Mouse (Mus musculus): ENCODE measurements around the gene Cxcr2. TPM values are rescaled to one million over a fixed set of nuclear protein-coding genes. Genes with fewer than 3 reads are reported as not detected.
"Not testable (repeated sequence)": the region's sequence is repeated elsewhere in the genome, so short reads cannot be mapped to it uniquely, and the experiment has no call there.

Gene Cxcr2
- polyA plus RNA-seq, 2 experiments, result 0.13 TPM; not detected in 1

- H3K36me3 ChIP-seq (ENCODE audit: control insufficient read depth, insufficient read depth, low read length), result no peaks in the 10 kb centered on the region
- H3K9ac ChIP-seq (ENCODE audit: low read depth, low read length, severe bottlenecking), result no peak overlapping the region
- no peak for DNase-seq (ENCODE audit: low spot score)
- no peaks in the 10 kb centered on the region for H3K9me3 ChIP-seq (ENCODE audit: control insufficient read depth, low read length)
- H3K27me3 ChIP-seq (ENCODE audit: control insufficient read depth, insufficient read depth, low read length), result no peaks in the 10 kb centered on the region
- H3K4me1 ChIP-seq (ENCODE audit: control insufficient read depth, insufficient read depth, low read length), result no peaks in the 10 kb centered on the region
- H3K4me2 ChIP-seq (replicated peaks; ENCODE audit: low read depth, low read length, severe bottlenecking), result no peak overlapping the region
- TF ChIP-seq POLR2A (IDR thresholded peaks at IDR 0.05; ENCODE audit: borderline replicate concordance, extremely low read depth, insufficient read depth, insufficient read length), result no peak
- ATAC-seq (ENCODE audit: low FRiP score, low read depth), result no peak
- H3K27ac ChIP-seq (replicated peaks; ENCODE audit: low read depth, low read length), result no peak overlapping the region
- WGBS, result 78% methylated on average over 14 of the region's 14 CpGs
- no peak overlapping the region for H3K4me3 ChIP-seq (replicated peaks; ENCODE audit: low read length)
Measured at GRCm38 (mm10) chr1:74156381-74156910, 2.7 kb downstream of the Cxcr2 start.

- not testable (repeated sequence) for H3K9me3 ChIP-seq (ENCODE audit: control insufficient read depth, low read length); H3K4me2 ChIP-seq (replicated peaks; ENCODE audit: low read depth, low read length, severe bottlenecking); H3K27me3 ChIP-seq (ENCODE audit: control insufficient read depth, insufficient read depth, low read length); H3K36me3 ChIP-seq (ENCODE audit: control insufficient read depth, insufficient read depth, low read length); H3K27ac ChIP-seq (replicated peaks; ENCODE audit: low read depth, low read length); H3K4me1 ChIP-seq (ENCODE audit: control insufficient read depth, insufficient read depth, low read length); H3K9ac ChIP-seq (ENCODE audit: low read depth, low read length, severe bottlenecking); ATAC-seq (ENCODE audit: low FRiP score, low read depth); DNase-seq (ENCODE audit: low spot score); H3K4me3 ChIP-seq (replicated peaks; ENCODE audit: low read length)
- WGBS, result 83% methylated on average over 4 of the region's 5 CpGs
Measured at GRCm38 (mm10) chr1:74159613-74160012, 5.8 kb downstream of the Cxcr2 start.

GRCm38 (mm10) chr1:74160036-74160435, 6.2 kb downstream of the Cxcr2 start:
- H3K9me3 ChIP-seq (ENCODE audit: control insufficient read depth, low read length), result no peaks in the 10 kb centered on the region
- TF ChIP-seq POLR2A (IDR thresholded peaks at IDR 0.05; ENCODE audit: borderline replicate concordance, extremely low read depth, insufficient read depth, insufficient read length), result no peak
- ATAC-seq (ENCODE audit: low FRiP score, low read depth) (no peak), DNase-seq (ENCODE audit: low spot score) (no peak)
- H3K9ac ChIP-seq (ENCODE audit: low read depth, low read length, severe bottlenecking), result no peak overlapping the region
- no peaks in the 10 kb centered on the region for H3K36me3 ChIP-seq (ENCODE audit: control insufficient read depth, insufficient read depth, low read length)
- no peaks in the 10 kb centered on the region for H3K27me3 ChIP-seq (ENCODE audit: control insufficient read depth, insufficient read depth, low read length)
- no peak overlapping the region for H3K4me3 ChIP-seq (replicated peaks; ENCODE audit: low read length)
- H3K4me1 ChIP-seq (ENCODE audit: control insufficient read depth, insufficient read depth, low read length), result no peaks in the 10 kb centered on the region
- H3K4me2 ChIP-seq (replicated peaks; ENCODE audit: low read depth, low read length, severe bottlenecking), result no peak overlapping the region
- H3K27ac ChIP-seq (replicated peaks; ENCODE audit: low read depth, low read length), result no peak overlapping the region
- WGBS, result 57% methylated on average over 2 of the region's 2 CpGs

GRCm38 (mm10) chr1:74167136-74167535, 13.3 kb downstream of the Cxcr2 start:
- Histone ChIP-seq H3K36me3 (ENCODE audit: control insufficient read depth, insufficient read depth, low read length) (no peaks in the 10 kb centered on the region), H3K9ac (ENCODE audit: low read depth, low read length, severe bottlenecking) (no peak overlapping the region), H3K4me3 (replicated peaks; ENCODE audit: low read length) (no peak overlapping the region), H3K4me2 (replicated peaks; ENCODE audit: low read depth, low read length, severe bottlenecking) (no peak overlapping the region), H3K27ac (replicated peaks; ENCODE audit: low read depth, low read length) (no peak overlapping the region), H3K27me3 (ENCODE audit: control insufficient read depth, insufficient read depth, low read length) (no peaks in the 10 kb centered on the region), H3K9me3 (ENCODE audit: control insufficient read depth, low read length) (no peaks in the 10 kb centered on the region), H3K4me1 (ENCODE audit: control insufficient read depth, insufficient read depth, low read length) (no peaks in the 10 kb centered on the region)
- TF ChIP-seq POLR2A (IDR thresholded peaks at IDR 0.05; ENCODE audit: borderline replicate concordance, extremely low read depth, insufficient read depth, insufficient read length), result no peak
- 84% methylated on average over 5 of the region's 5 CpGs for WGBS
- ATAC-seq (ENCODE audit: low FRiP score, low read depth), result no peak
- no peak for DNase-seq (ENCODE audit: low spot score)

- no peak for TF ChIP-seq POLR2A (IDR thresholded peaks at IDR 0.05; ENCODE audit: borderline replicate concordance, extremely low read depth, insufficient read depth, insufficient read length)
- Histone ChIP-seq H3K36me3 (ENCODE audit: control insufficient read depth, insufficient read depth, low read length) (no peaks in the 10 kb centered on the region), H3K4me3 (replicated peaks; ENCODE audit: low read length) (no peak overlapping the region), H3K9me3 (ENCODE audit: control insufficient read depth, low read length) (no peaks in the 10 kb centered on the region), H3K27ac (replicated peaks; ENCODE audit: low read depth, low read length) (no peak overlapping the region), H3K27me3 (ENCODE audit: control insufficient read depth, insufficient read depth, low read length) (no peaks in the 10 kb centered on the region), H3K4me1 (ENCODE audit: control insufficient read depth, insufficient read depth, low read length) (no peaks in the 10 kb centered on the region), H3K4me2 (replicated peaks; ENCODE audit: low read depth, low read length, severe bottlenecking) (no peak overlapping the region), H3K9ac (ENCODE audit: low read depth, low read length, severe bottlenecking) (no peak overlapping the region)
- no peak for DNase-seq (ENCODE audit: low spot score)
- ATAC-seq (ENCODE audit: low FRiP score, low read depth), result no peak
- 88% methylated on average over 3 of the region's 3 CpGs for WGBS
Measured at GRCm38 (mm10) chr1:74169721-74170120, 15.9 kb downstream of the Cxcr2 start.

- Histone ChIP-seq H3K4me2 (replicated peaks; ENCODE audit: low read depth, low read length, severe bottlenecking) (no peak overlapping the region), H3K36me3 (ENCODE audit: control insufficient read depth, insufficient read depth, low read length) (no peaks in the 10 kb centered on the region), H3K4me3 (replicated peaks; ENCODE audit: low read length) (no peak overlapping the region), H3K27ac (replicated peaks; ENCODE audit: low read depth, low read length) (no peak overlapping the region), H3K27me3 (ENCODE audit: control insufficient read depth, insufficient read depth, low read length) (no peaks in the 10 kb centered on the region), H3K4me1 (ENCODE audit: control insufficient read depth, insufficient read depth, low read length) (no peaks in the 10 kb centered on the region), H3K9ac (ENCODE audit: low read depth, low read length, severe bottlenecking) (no peak overlapping the region), H3K9me3 (ENCODE audit: control insufficient read depth, low read length) (no peaks in the 10 kb centered on the region)
- DNase-seq (ENCODE audit: low spot score) (no peak), ATAC-seq (ENCODE audit: low FRiP score, low read depth) (no peak)
- 75% methylated on average over 3 of the region's 3 CpGs for WGBS
- TF ChIP-seq POLR2A (IDR thresholded peaks at IDR 0.05; ENCODE audit: borderline replicate concordance, extremely low read depth, insufficient read depth, insufficient read length), result no peak
Measured at GRCm38 (mm10) chr1:74172722-74173121, 18.9 kb downstream of the Cxcr2 start.
